Mouse (Mus musculus) cortical plate, adult 2 months (tissue): Measurements from ENCODE around the gene Kank3.

Experiments
- CTCF ChIP-seq: fragments of 200-500 bp; IDR thresholded peaks from 2 replicates; pipeline ENCODE4 v1.5.1; 2011; ENCODE audit warnings: mild to moderate bottlenecking, control low read depth, low read length; ENCODE audit not compliant: insufficient read depth; ENCODE audit errors: extremely low read depth
- POLR2A ChIP-seq: fragments of 200-500 bp; IDR thresholded peaks from 2 replicates; pipeline ENCODE4 v1.6.1; 2011; ENCODE audit warnings: mild to moderate bottlenecking, low read length, control low read depth; ENCODE audit not compliant: insufficient read depth; ENCODE audit errors: extremely low read depth

- TF ChIP-seq CTCF (no peak), POLR2A (no peak)
Observed at GRCm38 (mm10) chr17:33774573-33775155, 35.7 kb upstream of the Kank3 start.
